Mouse (Mus musculus) frontal cortex, adult (tissue): ENCODE measurements around the gene Dnajb13.
A peak's percentile ranks its signal among the peaks of the same experiment; 100 is the strongest.

Experiments used
- ATAC-seq: cut with Nextera tagmentation; 2 replicates; pipeline ENCODE4 v1.9.2; 2017; ENCODE audit warnings: mild to moderate bottlenecking, moderate library complexity, mixed read lengths; ENCODE audit not compliant: low TSS enrichment

Dnajb13 gene

DNA sequence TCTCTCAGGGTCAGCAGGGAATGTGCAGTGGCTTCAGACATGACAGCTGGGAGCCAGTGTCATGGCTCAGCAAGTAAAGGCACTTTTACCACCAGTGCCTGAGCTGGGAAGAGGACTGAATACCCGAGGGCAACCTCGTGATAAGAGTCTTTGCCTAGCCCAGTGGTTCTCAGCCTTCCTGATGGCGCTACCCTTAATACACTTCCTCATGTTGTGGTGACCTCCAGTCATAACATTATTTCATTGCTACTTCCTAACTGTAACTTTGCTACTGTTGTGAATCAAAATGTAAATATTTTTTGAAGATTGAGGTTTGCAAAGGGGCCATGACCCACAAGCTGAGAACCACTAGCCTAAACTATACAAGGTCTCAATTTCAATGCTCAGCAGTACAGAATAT, 6.1 kb downstream of the Dnajb13 start:
- ATAC-seq: no peak

DNA sequence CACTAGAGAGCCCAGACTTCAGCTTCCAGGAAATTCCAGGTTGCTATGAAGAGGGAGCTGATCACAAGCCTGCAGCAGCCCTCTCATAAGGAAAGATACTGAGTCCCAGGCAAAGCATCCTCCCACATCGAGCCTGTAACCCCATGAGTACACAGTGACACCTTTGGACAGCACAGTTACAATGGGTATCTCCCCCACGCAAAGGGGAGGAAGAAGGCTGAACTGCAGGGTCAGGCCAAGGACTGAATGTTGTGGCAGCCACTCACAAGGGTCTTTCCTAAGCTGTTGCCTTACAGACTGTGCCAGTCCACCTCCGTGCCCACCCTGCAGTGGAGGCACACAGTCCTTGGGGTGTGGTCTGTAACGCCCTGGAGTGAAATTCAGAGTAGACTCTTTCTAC, 8.3 kb downstream of the Dnajb13 start:
- no peak for ATAC-seq

DNA sequence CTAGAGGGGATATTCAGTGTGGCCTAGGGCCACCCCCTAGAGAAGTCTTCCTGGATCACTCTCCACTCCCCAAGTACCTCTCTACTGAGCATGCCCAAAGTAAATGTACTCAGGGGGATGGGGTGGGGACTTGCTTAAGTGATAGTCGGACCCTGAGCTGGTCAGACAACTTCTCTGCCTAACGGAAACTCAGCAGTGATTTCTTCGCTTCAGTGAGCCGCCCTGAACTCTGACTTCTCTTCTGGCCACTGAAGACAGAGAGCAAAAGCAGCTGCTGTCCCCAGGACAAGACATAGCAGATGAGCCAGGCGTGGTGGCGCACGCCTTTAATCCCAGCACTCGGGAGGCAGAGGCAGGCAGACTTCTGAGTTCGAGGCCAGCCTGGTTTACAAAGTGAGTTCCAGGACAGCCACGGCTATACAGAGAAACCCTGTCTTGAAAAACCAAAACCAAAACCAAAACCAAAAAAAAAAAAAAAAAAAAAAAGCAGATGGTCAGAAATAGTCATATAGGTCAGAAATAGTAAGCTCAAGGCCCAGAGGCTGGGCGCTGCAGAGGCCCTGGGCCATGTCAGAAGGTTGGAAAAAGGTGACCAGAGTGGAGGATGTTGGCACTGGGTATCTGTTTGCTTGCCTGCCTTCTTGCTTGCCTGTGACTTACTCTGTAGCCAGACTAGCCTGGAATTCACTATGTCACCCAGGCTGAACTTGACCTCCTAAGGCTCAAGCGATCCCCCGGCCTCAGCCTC, 9.8 kb downstream of the Dnajb13 start:
- ATAC-seq: no peak

DNA sequence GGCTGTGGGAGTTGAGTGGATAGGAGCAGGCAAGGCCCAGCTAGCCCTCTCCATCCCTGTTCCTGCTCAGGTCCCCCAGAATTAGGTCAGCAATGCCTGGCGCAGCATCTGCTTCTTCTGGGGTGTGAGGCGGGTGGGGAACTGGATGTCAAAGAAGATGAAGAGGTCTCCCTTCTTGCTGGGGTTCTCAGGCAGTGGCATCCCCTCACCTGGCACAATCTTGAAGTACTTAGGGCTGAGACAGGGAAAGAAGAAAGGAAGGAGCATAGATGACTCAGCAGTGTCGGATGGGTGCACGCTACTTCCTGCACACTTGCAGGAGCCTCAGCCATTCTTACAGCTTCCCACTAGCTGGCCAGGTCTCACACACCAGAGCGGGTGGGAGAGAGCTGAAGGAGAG, 11.7 kb downstream of the Dnajb13 start:
- ATAC-seq: no peak

DNA sequence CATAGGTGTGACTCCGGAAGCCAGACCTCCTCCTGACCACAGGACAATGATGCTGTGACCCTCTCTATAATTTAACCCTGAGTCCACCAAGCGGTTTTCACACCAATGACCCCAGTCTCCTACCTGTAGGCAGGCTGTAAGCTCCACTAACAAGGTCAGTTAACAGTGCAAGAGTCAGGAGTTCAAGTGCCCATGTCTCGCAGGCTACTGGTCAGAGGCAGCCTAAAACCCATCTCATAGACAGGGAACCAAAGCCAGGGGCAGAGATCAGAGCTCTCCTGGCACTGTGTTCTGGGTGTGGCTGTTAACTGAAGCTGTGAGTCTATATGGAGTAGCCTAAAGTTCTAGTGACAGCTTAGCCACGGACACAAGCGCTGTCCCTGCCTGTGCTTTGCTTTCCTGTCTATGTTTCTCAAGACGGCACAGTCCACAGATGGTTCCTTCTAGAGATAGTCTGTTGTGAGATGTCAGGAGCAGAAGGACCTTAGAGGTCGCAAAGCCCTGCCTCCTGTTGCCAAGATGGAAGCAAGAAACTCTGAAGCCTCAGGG, 12.3 kb downstream of the Dnajb13 start:
- ATAC-seq: no peak

DNA sequence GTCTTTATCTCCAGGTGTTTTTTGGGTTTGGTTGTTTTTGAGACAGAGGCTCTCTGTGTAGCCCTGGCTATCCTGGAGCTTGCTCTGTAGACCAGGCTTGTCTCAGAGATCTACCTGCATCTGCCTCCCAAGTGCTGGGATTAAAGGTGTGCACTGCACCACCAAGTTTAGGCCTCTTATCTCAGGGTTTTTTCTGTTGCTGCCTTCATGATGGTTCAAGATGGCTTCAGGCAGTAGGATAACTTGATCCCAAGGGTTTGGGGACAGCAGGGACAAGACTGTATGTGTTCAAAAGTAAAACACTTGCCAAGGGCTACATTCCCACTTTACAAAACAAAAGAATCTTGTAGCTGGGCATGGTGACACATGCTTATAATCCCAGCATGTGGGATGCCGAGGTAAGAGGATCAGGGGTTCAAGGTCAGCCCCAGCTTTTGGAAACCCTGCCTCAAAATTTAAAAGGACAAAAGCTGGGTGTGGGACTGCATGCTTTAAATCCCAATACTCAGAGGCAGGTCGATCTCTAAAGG, 12.9 kb downstream of the Dnajb13 start:
- ATAC-seq: no peak

DNA sequence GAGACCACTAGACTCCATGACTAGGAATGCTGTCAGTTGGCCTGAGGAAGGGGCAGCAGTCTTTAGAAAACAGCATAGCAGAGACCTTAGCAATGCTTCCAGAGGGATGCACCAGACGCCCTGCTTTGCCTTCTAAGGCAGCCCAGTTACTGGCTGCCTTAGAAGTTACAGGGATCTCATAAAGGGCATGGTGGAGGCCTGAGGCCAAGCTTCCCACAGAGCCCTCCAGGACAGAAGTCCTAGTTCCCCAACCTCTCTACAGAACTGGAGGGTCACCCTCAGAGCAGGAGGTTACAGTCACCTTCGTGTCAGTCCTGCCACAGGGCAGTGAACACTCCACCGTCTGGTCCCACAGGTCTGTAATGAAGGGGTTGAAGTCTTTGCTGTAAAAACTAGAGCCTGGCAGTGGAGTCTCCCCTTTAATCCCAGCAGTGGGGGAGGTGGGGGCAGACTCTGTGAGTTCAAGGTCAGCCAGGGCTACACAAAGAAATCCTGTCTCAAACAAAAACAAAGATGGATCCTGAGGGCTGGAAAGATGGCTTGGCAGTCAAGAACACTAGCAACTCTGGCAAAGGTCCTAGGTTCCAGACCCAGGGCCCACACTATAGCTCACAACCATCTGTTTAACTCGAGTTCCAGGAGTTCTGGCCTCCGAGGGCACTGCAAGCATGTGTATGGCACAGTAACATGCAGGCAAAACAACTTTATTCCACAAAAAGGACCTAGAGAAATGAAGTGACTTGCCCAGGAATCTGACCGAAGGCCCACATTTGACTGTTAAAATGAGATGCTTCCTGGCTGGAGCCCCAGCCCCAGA, 13.5 kb downstream of the Dnajb13 start:
- ATAC-seq: no peak

DNA sequence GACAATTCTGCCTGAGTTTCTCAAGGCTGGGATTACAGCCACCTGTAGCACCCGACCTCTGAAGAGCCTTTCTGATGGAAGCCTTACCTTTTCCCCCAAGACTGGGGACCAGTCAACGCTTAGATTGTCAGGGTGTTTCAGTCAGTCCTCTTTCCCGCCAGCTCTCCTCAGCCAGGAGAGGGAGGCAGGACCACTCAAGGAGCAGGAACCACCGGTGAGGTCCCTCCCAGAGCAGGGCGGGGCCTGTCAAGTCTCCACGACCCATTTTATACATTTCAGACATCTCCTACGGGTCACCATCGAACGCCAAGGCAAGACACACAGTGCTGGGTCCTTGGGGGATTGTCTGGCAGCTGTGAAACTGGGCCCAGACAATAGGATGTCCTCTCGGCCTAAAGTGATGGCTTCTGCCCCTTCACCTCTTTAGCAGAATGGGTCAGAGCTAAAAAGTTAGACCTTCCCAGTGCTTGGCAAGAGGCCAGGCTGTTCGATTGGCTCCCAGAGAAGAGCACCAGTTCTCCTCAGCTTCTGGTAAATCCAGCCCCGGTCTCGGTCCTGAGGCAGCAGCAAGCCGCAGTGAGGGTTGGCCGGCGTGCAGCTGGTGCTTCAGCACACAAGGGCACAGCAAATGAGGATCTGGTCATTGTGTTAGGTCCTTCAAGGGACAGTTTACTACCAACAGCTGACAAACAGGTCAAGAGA, 14.3 kb downstream of the Dnajb13 start:
- no peak for ATAC-seq

DNA sequence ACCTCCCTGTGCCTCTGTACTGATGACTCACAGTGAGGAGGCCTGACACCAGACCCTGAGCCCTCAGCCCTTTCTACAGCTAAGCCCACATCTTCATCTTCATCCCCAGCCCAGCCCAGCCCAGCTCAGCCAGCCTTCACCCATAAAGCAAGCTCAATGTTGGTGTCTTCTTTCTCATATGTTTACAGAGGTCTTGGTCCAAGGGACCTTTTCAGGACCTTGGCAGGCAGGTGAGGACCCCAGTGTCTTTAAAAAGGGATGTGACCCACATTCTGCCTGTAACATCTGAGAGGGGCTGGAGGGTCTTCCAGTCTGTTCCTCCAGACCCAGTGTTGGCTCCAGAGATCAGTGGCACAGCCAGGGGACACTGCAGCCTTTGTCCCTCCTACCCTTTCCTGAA, 15.3 kb downstream of the Dnajb13 start:
- no peak for ATAC-seq

DNA sequence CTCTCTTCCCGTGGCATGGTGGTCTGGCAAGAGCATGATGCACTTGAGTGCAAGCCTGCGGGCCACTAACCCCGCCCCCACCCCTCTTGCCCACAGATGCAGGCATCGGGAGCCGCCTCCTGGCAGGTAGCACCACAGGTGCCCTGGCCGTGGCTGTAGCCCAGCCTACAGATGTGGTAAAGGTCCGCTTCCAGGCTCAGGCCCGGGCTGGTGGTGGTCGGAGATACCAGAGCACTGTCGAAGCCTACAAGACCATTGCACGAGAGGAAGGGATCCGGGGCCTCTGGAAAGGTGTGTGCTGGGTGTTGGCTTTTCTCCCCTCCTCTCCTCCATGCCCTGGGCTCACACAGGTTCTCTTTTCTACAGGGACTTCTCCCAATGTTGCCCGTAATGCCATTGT, 16.8 kb downstream of the Dnajb13 start:
- no peak for ATAC-seq

DNA sequence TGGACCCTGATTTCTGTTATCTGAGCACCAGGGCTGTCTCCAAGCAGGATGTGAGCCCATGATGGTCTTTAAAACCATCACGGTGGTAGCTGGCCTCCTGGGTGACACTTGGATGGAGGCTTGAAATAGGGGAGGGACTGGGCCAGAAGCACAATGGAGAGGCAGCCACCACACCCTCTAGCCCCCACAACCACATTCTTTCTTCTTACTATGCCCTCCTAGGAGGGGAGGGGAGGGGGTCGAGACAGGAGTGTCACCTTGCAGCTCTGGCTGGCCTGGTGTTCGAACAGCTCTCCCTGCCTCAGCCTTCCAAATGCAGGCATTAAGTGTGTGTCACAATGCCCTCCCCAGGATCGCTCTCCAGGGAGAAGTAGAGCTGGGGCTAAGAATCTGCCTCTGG, 17.4 kb downstream of the Dnajb13 start:
- ATAC-seq: no peak

DNA sequence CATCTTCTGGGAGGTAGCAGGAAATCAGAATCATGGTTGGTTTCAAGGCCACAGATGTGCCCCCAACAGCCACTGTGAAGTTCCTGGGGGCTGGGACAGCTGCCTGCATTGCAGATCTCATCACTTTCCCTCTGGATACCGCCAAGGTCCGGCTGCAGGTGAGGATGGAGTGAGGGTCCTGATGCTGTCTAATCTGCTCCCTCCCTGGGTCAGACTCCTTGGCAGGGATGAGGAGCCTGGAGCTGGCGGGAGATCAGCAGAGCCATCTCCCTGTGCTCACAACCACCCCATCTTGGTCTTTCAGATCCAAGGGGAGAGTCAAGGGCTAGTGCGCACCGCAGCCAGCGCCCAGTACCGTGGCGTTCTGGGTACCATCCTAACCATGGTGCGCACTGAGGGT, 18.0 kb downstream of the Dnajb13 start:
- no peak for ATAC-seq

DNA sequence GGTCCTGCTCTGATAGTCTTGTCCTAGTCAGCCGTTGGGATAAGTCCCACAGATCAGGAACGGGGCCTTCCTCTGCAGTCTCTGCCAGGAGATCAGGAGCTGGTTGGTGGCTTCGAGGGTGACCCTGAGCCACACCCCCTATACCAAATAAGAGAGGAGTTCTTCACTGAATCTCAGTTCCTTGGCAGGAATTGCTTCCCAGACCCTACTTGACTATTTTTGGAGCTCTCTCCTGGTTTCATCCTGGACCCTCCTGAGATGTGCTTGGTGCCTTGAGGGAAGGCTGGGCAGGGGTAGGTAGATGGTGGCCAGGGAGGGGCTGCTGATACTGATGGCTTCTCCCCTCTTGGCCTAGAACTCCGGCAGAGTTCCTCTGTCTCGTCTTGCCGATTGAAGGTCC, 18.4 kb downstream of the Dnajb13 start:
- ATAC-seq: no peak

DNA sequence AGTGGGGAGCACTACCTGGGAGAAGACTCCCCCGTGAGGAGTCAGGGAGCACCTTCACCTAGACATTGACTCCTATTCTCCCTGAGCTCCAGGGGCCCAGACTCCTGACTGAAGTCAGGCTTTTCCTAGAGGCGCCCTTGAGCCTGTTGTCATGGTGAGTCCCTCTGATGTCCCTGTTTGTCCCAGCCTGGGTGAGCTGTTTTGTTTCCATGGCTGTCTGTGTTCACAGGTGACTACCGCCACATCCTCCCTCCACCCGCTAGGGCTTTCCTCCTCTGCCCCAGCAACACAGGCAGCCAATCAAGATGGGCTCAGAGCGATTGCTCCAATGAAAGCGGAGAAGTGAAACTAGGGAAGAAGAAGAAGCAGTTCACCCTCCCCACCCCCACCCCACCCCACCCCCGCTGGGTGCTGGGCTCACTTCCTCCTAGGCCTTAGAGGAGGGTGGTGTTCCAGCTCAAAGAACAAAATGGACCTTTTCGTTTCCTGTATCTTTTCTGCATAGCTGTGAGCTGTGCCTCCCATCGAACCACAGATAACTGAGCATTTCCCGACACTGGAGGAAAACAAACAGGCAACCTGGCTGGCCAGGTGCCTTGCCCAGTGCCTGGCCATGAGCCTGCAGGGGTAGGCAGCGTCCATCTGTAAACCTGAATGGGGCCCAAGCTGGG, 19.0 kb downstream of the Dnajb13 start:
- ATAC-seq: peak; percentile 76; the same call in 1 of the 2 replicates

DNA sequence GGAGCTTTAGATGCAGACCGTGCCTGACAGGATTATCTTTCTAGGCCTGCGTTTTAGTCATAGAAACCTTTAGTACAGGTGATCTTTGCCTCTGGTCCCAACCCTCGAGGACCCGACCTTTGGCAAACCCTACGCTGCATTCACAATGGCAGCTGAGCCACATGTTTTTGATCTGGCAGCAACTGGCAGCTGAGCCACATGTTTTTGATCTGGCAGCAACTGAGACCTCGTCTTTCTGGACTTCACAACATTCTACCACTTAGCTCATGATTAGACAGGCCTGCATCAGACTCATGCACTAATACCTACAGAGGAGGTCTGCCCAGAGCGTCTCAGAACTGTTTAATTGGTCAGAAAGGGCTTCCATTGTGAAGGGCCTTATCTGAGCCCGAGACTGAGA, 19.7 kb downstream of the Dnajb13 start:
- no peak for ATAC-seq

DNA sequence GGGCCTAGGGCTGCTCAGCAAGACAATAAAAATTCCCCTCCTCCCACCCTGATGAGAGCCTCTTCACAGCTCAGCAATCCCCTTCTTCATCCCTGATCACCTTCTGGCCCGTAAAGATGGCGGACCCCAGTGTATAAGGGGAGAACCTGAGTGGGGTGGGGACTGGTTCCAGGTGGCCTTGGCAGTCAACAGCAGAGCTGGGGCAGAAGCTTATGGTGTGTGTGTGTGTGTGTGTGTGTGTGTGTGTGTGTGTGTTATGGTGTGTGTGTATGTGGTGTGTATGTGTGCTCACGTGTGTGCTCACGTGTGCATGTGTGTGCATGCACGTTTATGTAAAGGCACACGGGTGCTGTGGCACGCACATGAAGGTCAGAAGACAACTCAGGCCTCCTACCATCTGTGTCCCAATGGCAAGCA, 20.3 kb downstream of the Dnajb13 start:
- no peak for ATAC-seq

DNA sequence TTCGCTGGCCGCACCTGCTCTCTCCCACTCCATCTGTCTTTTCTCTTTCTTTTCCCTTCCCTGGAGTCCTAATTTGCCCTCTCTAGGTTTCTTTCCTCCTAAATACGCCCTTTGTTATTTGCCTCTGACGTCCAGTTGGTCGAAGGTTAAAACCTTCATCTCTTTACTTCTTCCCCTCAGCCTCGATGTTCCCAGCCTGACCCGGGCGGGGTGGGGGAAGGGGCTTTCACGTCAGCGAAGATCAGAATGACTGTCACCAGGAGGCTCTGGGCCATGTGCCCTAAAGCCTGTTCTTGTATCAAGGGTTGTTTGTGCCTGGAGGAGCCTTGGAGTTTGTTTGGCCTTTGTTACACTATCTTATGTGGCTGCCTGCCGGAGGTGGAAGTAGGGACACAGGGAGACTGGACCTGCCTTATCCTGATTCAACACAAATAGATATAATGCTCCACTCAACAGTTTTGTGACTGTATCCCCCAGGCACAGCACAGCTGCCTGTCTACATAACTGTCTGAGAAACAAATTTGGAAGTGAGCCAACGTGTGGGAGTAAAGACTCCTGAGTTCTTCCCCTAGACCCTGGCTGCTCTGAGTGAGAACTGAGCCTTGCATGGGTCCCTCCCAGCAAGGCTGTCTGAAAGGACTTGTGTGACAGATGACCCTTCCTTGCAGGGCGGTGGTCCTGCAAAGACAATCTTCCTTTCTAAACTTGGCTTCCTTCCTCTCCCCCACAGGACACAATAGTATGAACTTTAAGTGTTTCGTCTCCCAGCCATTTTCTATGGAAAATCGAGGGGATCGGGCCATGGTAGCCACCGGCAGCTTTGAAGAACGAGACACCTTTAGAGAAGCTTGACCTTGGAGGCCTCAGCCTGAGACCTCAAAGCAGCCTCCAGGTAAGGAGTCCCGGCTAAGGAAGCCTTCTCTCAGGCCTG, 21.0 kb downstream of the Dnajb13 start:
- no peak for ATAC-seq

DNA sequence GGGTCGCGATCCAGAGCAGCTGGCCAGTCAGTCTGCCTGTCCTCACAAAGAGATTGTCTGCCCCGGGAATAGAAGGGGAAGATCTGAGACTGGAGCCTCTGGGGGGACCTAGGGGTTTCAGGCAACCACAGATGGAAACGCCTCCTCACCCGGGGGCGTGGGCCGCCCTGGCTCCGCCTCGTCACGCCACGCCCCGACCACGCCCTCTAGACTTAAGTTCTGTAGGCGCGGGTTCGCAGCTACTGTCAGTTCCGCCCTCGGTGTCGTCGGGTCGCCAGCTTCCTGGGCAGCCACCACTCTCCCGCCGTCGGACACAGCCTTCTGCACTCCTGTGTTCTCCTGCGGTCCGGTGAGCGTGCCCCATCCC, 21.7 kb downstream of the Dnajb13 start, which contains the start of gene Ucp2:
TSS of gene Ucp2 (plus strand) at position 221 of the 367 bp plus-strand sequence.
- ATAC-seq: no peak

DNA sequence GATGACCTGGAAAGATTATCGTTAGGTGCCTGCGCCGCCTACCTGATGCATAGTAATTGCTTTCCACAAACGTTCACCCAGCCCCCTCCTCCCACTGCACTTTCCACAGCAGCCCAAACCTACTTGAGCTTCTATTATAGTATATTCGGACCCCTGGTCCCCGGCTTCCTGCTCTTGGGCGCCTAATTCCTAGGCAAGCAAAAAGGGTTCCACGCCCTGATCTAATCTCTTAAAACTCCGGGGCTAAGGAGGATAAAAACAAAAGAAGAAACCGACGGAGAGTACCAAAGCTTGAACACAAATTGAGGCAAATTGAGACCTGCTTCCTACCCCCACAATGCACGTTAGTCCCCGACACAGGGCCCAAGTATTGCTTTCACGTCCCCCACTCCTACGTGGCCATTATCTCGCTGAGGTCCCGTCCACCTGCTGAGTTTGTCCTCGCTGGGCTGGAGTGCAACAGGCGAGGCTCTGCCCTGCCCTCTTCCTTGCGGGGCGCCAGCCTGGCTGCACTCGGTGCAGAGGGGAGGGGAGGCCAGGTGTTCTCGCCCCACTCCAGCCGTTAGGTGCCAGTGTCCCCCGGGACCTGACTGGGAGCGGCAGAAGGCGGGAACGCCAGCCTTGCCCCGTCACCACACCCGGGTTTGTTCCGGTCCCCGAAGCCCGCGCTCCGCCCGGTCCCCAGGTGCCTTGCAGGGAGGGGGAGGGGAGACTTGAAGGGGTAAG, 22.2 kb downstream of the Dnajb13 start:
- no peak for ATAC-seq
